Mouse (Mus musculus): ENCODE results near the gene Men1. TPM values are rescaled to one million over a fixed set of nuclear protein-coding genes. Genes with fewer than 3 reads are reported as not detected.
"Not testable (repeated sequence)": the region's sequence is repeated elsewhere in the genome, so short reads cannot be mapped to it uniquely, and the experiment has no call there.

Gene Men1
- polyA plus RNA-seq, 3 experiments from 2014 or later: 15.8 to 18.7 (median 16.3) TPM

- ATAC-seq: no peak
Measured at GRCm38 (mm10) chr19:6305517-6306115, 29.2 kb upstream of the Men1 start.

GRCm38 (mm10) chr19:6306137-6306551, 28.6 kb upstream of the Men1 start, which contains the start of gene Cdc42bpg:
TSS of gene Cdc42bpg (plus strand) at chr19:6306456.
- ATAC-seq: peak; percentile 62

GRCm38 (mm10) chr19:6306586-6306985, 28.2 kb upstream of the Men1 start:
- ATAC-seq: peak; percentile 47

GRCm38 (mm10) chr19:6307733-6308531, 26.8 kb upstream of the Men1 start:
- no peak for ATAC-seq

GRCm38 (mm10) chr19:6310181-6310580, 24.6 kb upstream of the Men1 start:
- ATAC-seq: no peak

GRCm38 (mm10) chr19:6311783-6312182, 23.0 kb upstream of the Men1 start:
- not testable (repeated sequence) for ATAC-seq

GRCm38 (mm10) chr19:6313796-6314195, 21.0 kb upstream of the Men1 start:
- ATAC-seq: no peak

GRCm38 (mm10) chr19:6314513-6314912, 20.3 kb upstream of the Men1 start:
- ATAC-seq: no peak

- ATAC-seq: no peak
Measured at GRCm38 (mm10) chr19:6315573-6315972, 19.2 kb upstream of the Men1 start.

- no peak for ATAC-seq
Measured at GRCm38 (mm10) chr19:6318145-6318544, 16.6 kb upstream of the Men1 start.

- no peak for ATAC-seq
Measured at GRCm38 (mm10) chr19:6321358-6321757, 13.4 kb upstream of the Men1 start.

- no peak for ATAC-seq
Measured at GRCm38 (mm10) chr19:6321786-6322621, 12.8 kb upstream of the Men1 start.

GRCm38 (mm10) chr19:6324751-6325150, 10.0 kb upstream of the Men1 start:
- no peak for ATAC-seq

- ATAC-seq: no peak
Measured at GRCm38 (mm10) chr19:6331178-6331577, 3.6 kb upstream of the Men1 start.

- ATAC-seq: peak; percentile 31
Measured at GRCm38 (mm10) chr19:6331719-6332516, 2.9 kb upstream of the Men1 start.

- no peak for ATAC-seq
Measured at GRCm38 (mm10) chr19:6333761-6334595, 801 bp upstream of the Men1 start.

- ATAC-seq: no peak
Measured at GRCm38 (mm10) chr19:6335458-6335827, 664 bp downstream of the Men1 start.

- no peak for ATAC-seq
Measured at GRCm38 (mm10) chr19:6336920-6337319, 2.1 kb downstream of the Men1 start.

- no peak for ATAC-seq
Measured at GRCm38 (mm10) chr19:6338171-6338570, 3.4 kb downstream of the Men1 start.

- no peak for ATAC-seq
Measured at GRCm38 (mm10) chr19:6338716-6339115, 3.9 kb downstream of the Men1 start.

- no peak for ATAC-seq
Measured at GRCm38 (mm10) chr19:6339191-6339590, 4.4 kb downstream of the Men1 start.
